Mouse (Mus musculus) telencephalon, adult 2 months (tissue): ENCODE results near the gene Prkca.

ENCODE experiments used
- DNase-seq: peaks from one replicate; pipeline ENCODE4 v3.0.0-alpha.2; 2011; ENCODE audit warnings: low read depth, low spot score

The Prkca gene

DNA sequence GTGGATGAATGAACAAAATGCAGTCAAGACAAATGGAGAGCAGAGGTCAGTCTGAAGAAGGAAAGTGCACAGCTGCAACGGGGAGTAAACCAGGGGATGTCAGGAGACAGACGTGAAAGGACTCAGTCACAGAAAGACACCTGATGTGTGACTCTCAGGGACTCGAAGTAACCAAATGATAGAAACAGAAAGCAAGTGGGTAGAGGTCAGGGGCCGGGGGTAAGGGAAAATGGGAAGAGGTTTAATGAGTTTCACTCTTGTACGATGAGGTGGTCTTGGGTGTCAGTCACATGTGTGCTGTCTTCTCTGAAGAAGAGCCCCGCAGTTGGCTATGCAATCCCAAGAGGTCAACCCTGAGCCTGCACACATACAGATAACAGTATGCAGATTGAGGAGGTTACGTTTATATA is 82.0 kb downstream of the Prkca start:
- no peak for DNase-seq

DNA sequence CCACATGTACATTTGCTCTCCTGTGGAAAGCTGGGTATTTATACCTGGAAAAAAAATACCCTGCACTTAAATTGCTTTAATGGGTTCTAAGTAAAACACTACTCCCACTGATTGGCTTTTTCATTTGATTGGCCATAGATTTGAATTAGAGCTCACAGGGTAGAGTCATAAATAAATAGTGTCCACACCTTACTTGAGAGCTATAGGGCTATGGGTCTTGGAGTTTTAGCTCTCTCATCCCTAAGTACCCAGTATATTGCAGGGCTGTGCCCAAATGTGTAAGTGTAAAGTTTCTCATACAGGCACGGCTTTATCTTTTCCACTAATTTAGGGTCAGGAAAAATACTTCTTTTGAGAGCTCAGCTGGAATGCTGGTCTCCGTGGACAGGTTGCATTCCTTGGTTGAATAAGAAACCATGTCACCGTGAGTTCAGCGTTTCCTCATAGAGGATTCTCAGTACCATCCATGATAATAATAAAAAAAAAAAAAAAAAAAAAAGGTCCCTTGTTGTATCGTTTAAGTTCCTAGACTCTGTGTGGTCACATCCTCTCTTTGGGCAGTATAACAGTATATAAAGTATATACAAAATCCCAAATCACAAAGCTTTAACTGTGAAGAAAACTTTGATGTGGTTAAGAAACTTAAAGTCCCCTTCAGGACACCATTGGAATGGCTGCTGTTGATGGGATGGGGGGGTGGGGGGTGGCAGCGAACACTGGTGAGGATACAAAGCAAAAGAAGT is 82.8 kb downstream of the Prkca start:
- DNase-seq: no peak

DNA sequence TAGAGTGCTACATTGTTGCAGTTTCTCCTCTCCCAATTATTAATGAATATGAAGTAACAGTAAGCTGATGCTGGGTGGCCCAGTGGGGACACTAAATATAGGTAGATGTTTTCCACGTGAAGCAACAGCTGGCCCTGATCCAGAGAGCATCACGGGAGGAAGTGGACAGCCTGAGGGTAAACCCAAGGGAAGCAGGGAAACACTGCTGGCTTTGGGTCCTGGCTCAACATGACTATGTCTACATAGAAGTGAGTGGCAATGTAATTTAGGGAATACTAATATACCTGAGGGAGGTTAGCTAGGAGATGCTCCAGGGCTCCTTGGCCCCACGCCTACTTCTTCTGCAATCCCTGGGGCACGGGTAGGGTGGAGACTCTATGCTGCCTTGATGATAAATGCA is 84.3 kb downstream of the Prkca start:
- DNase-seq: no peak

DNA sequence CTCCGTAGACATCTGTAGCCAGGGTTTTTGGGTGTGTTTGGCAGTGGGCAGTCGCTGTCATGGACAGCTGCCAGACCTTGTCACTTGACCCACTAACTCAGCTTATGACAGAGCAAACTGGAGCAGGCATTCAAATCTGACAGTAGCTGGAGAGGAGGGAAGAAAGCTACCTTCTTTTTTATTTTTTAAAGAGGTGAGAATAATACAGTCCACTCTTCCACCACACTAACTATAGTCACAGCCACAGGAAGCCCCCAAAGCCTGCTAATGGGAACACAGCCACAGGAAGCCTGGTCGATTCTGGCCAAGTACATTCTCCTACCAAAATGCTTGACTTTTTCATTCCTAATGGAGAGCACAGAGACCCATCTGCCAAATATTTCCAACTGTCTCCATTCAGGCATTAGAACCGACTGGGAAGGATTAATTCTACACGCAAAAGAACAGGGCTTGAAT is 84.9 kb downstream of the Prkca start:
- no peak for DNase-seq

DNA sequence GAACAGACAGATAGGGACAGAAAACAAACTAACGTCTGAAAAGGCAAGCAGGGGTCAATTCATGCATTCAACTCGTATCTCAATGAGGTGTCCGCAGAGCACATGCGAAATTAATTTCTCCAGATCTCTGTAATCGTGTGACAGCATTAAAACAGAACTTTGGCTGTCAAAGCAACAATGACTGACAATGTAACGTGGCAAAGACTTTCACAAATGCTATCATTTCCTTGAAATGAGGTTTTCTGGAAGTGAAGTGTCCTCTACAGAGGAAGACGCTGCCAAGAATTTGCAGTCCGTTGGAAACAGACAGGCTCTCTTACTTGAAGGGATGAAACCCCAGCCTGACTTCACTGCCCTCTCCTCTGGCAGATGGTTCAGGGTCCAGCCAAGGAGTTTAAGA is 85.8 kb downstream of the Prkca start:
- no peak for DNase-seq

DNA sequence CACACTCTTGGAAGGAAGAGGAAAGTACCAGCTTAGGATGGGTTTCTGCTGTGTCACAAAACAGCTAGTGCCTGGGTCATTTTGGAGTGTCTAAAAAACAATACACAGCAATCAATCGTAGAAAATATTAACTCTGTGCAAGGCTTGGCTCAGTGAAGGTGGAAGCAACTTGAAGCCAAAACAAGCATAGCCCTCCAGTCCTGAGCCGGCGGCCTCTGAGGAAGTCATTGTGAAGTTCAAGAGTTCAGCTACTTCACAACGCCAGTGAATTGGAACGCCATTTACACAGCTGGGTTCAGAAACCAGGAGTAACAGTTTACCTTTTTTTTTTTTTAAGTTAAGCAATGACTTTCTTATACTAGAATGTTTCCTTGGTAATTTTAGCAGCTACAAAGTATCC is 89.0 kb downstream of the Prkca start:
- DNase-seq: no peak

DNA sequence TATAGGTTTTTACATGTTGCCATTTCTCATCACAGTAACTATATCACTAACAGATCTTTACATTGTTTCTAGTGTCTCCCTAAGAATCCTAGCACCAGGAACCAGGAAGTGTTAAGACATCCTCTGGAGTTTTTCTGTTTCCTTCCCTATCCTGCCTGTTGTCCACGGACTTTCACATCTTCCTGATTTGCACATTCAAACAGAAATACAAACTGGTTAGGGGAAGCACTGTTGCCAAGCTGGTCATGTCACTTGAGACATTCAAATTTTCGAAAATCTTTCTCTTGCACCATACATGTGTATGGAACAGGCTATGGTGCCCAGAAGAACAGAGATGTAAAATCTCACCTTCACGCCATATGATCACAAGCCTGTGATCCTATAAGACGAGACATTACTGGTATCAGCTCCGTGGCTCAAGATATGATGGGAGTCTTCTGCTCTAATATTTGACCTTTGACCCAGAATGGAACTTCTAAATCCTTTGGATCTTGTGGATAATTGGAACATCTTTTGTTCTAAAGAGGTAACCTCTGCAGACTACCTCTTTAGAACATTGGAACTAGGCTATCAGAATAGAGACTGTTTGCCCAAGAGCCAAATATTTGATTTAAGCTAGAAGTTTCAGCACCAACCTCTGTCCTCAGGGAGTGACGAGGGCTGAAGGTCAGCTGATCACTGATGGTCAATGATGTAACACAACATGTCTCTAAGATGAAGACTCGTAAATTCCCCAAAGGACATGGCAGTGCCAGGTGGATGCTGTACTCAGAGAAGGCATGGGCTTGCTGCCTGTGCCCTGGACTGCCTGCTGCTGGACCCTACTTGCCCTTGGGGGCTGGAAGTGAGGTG is 91.6 kb downstream of the Prkca start:
- DNase-seq: no peak

DNA sequence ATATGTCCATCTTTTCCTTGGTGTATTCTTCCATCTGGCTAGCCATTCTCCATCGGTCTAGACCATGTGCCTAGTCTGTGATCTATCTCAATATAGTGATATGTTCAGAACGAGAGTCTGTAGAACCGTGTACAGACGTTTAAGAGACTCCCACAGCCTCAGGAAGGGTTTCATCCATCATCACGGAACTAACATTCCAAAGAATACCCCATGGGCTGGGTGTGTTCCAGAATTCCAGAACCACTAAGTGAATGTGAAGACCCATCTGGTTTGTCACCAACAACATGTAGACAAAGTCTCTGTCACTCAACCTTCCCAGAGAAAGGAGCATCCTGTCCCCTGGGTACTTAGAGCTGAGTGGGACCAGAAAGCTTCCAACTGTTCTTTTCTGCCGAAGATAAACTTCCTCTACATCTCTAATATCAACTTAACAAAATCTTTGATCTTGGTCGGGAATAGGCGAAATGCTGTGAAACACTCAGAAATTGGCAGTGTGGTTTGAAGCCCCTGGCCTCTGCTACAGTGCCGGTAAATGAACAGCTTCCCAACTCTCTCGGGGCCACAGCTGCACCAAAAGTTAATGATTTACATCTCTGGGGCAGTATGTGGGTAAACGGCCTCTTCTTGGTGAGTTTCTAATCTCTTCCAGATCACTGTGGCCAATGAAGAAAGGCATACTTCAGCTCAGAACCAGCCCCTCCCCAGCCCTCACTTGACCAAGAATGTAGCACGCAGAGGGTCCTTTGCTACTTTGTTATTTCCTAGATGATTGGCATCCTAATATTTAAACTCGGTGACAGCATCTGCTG is 92.7 kb downstream of the Prkca start:
- DNase-seq: no peak

DNA sequence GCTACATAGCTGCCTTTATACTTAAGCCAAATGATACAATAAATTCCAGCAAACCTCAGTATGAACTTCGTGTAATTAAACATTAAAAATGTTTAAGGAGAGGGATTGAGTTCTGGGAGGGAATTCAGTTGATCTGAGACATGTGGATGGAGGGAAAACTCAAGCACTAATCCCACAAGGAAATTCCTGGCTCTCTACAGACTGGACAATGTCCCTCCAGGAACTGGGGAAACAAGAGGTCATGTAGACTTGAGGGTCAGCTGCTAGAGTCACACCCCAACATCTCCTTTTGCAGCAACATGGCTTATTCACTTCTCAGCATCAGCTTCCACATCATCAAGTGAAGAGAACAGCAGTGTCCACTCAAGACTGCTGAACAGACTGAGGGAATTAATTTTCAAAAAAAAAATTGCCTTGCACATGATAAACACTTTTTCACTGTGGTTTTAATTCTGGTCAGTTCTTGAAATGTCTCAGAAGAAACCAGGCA is 93.5 kb downstream of the Prkca start:
- DNase-seq: no peak

DNA sequence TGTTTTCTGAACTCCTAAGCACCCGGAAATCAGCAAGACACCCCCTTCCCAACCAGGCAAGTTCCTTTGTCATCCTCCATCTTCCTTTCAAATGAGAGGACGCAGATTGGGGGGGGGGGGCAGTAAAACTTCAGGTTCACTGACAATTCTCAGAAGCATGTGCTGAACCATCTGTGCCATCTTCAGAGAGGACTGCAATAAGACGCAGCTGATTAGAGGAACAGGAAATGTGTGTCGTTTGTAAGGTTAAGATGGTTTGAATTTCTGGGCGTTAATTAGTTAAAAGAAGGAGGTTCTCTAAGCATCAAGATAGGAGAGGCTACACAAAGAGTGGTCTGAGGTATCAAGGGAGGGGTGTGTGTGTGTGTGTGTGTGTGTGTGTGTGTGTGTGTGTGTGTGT is 94.2 kb downstream of the Prkca start:
- no peak for DNase-seq

DNA sequence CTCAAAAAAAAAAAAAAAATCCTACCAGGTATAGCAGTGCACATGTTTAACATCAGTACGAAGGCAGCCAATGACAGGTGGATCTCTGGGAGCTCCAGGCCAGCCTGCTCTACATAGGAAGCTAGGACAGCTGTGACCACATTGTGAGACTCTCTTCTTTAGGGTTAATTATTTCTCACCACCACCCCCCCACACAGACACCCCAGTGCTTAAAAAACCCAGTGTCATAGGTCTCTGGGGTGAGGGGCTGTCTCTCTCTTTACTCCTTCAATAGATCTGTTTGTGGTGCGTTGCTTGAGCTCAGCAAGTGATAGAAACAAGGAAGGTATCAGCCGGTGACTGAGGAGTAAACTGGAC is 94.7 kb downstream of the Prkca start:
- DNase-seq: no peak

DNA sequence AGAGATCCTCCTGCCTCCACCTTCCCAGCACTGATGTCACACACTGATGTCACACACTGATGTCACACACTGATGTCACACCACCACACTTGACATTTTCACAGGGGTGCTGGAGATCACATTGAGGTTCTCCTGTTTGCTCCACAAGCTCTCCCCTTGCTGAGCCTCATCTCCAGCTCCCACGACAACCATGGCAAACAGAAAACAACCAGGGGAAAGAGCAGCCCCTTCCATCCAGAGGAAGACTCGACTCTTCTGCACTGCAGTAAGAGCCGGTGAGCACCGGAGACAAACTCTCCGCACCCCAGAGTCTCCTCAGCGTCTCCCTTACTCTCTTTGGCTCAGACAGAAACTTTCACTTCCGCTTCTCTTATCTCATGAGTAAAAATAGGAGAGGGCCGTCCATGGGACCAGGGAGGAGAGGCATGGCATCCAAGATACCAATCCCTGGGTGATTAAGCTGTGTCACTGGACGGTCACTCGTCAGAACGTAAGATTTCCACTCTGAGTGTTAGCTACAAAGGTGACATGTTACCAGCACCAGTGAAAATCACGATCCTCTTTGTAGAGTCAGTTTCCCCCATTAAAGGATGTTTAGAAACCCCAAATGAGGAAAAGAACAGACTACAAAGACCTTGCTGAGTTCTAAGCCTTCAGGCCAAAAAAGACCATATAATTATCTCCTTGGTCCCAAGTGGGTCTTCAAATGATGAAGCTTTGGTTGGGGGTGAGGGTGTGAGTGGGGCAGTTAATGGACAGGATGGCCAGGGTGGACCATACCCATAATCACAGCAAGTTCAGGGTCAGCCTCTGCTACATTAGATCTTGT is 95.3 kb downstream of the Prkca start:
- DNase-seq: no peak

DNA sequence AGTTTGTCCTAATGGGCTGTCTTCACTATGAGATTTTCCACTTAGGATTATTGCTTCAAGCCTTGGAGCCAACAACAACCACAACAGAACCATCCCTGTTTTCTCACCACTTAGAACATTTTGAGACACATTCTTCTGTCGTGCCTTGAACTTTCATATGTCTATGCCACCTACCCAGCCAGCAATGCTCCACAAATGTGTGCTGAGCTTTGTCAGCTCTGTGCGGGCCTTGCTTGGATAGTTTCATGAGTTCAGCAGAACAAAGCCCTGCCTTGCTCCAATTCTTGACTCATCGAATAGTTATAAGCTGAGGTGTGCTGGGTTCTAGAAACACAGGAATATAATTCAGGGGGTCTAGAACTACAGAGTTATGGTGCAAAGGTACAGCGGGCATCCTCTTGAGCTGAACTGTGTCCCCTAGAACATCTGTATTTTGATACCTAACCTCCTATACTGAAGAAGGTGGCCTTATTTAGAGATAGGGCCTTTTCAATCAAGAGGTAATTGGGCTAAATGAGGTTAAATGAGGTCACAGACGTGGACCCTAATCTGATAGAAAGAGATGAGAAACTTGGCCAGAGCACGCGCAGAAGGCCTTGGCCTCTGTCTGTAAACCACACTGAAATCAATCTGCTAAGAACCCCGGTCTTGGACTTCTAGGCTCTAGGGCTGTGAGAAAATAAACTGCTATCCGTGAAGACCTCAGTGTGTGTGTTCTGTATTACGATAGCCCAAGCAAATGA is 96.4 kb downstream of the Prkca start:
- no peak for DNase-seq

DNA sequence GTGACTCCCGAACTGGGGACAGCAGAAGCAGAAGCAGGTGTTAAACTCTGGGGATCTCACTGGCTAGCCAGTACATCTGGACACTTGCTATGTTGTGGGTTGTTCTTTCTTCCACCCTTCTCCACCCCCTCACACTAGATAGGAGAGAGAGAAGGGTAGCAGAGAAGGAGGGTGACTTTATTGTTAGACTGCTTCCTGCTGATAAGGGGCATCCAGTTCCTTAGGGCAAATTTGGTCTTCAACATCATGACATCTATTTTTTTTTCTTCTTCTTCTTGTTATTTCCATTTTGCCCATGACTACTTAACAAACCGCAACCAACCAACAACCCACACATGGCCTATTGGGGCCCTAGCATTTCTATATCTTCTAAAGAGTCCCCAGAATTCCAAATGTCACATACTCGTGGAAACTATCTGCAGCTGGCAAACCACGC is 97.4 kb downstream of the Prkca start:
- DNase-seq: no peak

DNA sequence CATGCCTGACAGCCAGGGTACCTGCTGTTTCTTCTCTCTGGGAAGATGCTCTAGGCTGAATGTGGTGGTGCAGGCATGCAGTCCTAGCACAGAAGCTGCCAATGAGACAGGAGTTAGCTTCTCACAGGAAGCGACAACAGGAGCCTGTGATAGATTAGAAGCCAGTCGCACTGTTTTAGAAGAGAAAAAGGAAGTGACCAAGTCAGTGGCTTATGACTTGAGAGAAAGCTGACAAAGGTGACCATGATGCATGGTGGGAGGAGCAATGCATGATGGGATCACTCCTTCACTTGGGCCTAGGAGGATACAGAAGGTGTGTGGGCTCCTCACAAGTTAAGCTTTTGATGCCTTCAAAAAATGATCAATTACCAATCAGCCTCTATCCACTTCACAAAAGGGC is 99.5 kb downstream of the Prkca start:
- no peak for DNase-seq

DNA sequence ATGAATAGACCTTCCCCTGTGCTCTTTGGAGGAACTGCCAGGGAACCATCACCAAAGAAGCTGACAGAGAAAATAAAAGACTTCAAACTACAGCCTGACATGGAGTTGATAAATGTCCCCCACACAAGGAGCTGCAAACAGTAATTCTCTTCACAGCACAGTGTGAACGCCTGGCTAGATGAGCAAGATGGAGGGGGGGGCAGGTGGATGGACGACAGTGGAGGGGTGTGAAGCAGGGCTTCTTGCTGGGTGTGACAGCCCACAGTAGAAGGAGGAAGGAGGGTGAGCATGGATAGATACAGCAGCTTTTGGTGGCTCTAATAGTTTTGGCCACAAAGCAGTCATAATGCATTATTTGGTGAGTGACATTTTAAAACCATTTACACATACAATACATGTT is 100.1 kb downstream of the Prkca start:
- DNase-seq: no peak

DNA sequence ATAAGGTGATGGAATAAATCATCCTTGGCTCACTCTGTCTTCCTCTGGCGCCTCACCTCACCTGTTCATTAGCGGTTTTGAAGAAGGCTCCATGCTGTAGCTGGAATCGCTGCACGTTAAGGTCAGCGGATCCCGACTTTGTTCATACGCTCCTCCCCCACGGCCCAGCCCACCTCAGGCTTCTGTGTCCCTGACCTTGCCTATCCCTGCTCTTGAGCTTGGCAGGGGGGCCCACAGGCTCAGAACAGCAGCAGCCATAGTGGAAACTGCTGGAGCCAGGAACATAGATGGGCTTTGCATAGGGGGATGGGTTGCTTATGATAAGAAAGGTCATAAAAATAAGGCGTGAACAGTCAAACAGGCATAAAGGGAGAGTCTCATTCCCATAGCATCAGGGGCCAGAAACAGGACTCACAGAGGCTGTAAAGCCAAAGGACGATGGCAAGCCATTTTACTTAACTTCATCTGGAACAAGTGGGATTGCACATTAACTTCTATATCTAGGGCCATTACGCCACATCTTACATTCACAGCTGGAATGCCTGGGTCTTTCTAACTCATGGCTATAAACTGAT is 102.7 kb downstream of the Prkca start:
- no peak for DNase-seq

DNA sequence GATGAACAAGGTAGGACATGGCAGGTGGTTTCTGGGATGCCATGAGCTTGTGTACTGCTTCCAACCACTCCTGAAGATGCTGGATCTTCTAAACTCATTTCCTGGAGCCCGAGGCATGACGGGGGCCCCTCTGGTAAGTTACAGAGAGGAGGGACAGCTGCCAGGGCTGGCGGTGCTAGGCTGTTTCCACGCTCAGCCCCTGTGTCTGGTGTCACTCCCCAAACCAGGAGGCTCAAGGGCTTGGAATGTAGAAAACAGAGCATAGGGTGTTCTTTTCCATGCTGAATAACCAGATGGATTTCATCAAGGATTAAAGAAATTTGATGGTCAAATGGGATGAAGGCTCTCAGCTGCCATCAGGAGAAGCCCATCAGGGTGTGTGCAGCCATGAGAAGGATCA is 104.6 kb downstream of the Prkca start:
- no peak for DNase-seq

DNA sequence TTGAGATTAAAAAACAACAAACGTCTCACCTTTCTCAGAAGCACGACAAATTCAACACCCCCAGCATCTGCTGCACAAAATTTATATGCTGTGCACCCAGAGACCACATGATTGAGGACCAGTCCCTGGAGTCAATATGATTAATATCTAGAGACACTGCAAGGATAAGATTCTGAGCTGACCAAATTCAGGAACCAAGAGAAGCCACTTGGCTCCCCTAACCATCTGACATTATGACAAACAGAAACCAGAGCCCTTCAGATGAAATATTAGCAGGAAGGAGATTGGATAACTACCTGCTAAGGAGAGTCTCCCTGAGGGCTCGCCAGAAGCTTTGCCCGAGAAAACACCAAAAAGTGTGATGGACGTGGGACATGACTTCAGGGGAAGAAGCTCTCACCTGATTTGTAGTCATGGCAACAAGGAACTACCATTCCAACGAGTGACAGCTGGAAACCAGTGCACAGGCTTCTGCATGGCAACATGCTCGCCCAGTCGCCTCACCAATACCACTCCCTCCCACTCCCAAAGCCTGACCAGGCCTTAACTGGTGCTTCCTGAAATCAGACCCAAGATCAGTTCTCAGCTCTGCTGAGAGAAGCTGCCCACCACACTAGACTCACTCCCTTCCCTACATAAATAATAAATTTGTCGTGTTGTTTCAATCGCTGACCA is 106.8 kb downstream of the Prkca start:
- DNase-seq: no peak

DNA sequence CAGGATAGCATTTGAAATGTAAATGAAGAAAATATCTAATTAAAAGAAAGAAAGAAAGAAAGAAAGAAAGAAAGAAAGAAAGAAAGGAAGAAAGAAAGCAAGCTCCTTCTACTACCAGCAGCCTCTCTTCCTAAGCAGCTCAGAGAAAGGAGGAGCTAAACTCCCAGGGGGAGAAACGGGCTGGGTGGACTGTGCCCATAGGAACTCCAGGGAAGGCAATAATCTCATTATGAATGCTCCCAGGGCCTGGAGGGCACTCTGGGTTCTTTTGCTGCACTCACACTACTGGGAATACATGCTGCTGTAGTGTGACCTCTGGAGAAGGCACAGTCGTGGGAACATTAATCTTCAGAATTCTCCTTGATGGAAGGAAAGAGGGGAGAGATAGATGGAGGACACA is 107.5 kb downstream of the Prkca start:
- DNase-seq: no peak
